Mouse (Mus musculus): Measurements from ENCODE around the gene Fbxl7. TPM values are rescaled to one million over a fixed set of nuclear protein-coding genes. Genes with fewer than 3 reads are reported as not detected.
"Not testable (repeated sequence)": the region's sequence is repeated elsewhere in the genome, so short reads cannot be mapped to it uniquely, and the experiment has no call there.

Fbxl7 gene
- total RNA-seq, 2 experiments from 2014 or later, result 1.5 to 2.1 TPM

DNA sequence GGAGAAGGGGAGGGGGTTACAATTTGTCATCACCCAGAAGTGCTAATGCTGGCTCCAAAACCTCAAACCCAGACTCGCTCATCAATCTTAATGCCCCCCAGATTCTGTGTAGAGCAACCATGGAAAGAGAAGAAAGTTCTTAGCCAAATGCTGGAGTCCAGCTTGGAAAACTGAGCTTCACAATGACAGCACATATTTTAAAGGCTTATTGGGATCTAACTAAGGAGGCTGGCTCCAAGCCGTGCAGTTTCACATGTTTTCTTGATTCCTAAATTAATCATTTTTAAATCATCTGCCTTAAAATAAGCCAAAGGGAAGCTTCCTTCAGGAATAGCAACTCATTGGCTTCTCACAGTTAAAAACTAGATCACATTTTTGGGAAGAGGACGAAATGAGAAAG is 82.5 kb downstream of the Fbxl7 start:
- DNase-seq (ENCODE audit: low spot score in 2 of 2), result no peak

DNA sequence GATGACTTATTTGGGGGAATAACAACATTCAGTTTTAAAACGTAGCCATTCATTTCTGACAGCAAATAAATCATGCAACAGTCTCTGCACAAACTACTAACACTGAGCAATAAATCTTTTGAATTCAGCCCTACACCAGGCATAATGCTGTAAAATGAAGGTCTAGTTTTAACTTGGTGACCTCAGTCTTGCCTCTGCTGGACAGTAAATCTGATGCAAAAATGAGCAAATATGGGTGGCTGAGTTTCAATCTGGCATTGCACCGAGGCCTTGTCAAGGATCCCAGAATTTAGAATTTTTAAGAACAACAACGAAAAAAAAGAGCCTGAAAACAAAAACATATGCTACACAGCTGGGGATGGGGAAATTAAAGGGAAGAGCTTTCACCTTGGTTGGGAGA is 85.8 kb downstream of the Fbxl7 start:
- no peak for DNase-seq (ENCODE audit: low spot score in 2 of 2)

DNA sequence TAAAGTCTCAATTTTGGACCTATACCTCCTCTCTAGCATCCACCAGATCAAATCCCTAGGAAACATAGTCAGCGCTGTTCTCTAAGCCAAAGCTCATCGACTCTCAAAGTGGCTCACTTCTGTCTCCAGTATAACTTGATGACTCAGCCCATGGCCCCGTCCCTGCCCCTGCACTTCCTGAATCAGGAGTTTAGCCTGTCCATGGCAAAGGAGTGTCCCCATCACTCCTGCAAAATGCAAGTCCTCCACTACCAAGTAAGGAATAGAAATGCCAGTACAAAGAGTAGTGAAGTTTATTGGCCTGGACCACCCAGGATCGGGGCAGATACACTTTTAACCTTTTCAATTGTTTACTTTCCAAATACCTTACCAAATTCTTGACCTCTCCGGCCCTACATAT is 91.3 kb downstream of the Fbxl7 start:
- DNase-seq (ENCODE audit: low spot score in 2 of 2), result no peak

DNA sequence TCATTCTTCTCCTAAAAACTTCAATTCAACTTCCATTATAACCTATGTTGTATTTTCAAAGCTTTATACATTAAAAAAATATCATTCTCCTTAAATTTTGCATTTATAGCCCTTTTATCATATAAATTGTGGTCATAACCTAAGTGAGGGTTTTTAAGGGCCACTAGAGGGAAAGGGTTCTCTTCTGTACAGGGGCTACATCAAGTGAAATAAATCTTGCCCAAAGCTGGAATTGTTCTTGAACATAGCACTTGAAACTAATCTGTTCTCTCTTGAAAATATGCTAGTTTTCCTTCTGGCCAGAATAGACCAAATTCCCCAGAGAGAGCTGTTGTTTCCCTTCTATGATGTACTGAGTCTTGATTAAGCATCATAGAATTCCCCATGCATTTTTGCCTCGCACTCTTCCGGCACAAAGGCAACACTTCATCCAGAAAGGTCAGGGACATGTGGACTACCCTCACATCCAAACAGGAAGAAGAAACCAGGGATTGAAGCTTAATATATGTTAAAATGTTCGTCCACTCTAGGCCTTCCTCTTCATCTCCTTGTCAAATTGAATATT is 95.8 kb downstream of the Fbxl7 start:
- DNase-seq (ENCODE audit: low spot score in 2 of 2), result no peak

DNA sequence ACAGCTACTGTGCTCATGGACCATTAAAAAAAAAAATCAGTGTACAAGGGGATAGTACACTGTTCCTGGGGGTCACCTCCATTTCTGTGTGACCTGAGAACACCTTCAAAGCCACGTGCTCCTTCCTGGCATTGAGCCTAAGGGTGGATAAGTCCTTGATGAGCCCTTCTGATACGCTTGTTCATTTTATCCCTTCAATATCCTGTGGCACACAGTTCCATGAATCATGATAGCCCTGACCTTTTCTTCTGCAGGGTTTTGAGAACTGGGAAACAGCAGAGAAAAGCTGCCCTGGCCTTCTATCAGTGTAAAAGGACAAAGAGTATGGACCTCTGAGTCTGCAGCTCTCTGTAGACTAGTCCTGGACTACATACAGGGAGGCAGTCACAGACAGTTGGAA is 99.4 kb downstream of the Fbxl7 start:
- DNase-seq (ENCODE audit: low spot score in 2 of 2), result no peak

DNA sequence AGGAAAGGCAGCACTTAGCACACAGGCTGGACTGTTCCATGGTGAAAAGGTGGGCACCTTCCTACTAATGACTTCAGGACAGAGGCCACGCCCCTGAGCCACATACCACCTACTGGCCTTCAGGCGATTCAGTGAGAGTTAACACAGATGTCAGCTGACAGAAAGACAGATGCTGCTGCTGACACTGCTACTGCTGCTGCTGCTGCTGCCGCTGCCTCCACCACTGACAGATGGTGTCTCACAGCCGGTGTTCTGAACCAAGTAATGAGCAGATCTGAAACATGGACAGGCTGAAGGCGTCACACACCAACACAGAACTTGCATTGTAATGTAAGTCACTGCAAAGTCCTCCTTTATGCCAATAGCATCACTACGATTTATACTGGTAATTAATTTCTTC is 99.9 kb downstream of the Fbxl7 start:
- peak; percentile 41 to 72 for DNase-seq (ENCODE audit: low spot score in 2 of 2)

DNA sequence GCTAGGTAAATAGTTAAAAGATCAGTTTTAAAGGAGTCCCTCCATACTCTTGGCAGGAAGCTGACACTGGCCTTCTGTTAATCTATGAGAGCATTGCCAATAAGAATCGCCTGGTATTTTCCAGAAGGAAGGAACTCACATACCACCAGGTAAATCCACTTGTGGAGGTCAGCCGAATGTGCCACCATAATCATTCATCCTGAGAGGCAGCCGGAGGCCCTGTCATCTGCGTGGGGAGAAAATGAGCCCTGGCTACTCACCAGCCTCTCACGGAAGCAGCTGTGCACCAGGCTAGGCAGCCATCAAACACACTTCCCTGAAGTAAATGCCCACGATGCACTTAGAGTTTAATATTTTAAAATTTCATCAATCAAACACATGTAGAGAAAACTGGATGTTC is 108.2 kb downstream of the Fbxl7 start:
- no peak for DNase-seq (ENCODE audit: low spot score in 2 of 2)

DNA sequence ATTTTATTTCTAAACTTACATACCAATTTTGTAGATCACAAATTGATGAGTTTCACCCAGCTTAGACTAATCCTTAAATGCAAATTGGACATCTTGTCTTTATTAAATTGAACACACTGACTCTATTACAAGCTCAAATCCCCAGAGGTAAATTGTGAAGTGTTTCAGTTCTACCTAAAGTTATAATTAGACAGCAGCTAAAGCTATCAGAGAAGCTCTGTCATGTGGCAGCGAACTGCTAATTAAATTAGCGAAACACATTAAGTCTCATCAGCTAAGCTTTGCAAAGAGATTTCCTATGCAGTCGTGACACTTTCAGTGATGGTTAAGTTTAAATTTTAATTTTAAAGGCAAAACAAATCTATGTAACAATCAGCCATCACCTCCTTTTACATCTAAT is 114.8 kb downstream of the Fbxl7 start:
- no peak for DNase-seq (ENCODE audit: low spot score in 2 of 2)

DNA sequence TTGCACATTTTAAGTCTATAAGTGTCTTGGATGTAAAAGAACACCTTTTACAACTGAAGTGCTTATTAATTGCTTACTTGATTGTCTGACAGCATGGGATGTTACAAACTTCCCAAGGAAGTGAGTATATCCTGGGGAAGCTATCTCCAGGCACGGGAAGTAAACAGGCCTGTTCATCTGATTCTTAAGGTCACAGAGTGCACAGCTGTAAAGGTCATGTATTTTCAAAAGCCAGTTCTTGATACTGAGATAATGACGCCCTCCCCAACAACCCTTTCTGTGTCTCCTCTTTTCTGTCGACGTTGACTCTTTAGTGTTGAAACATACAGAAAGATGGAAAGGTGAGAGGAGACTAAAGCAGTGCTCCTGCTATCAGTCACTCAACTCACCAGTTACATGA is 116.3 kb downstream of the Fbxl7 start:
- DNase-seq (ENCODE audit: low spot score in 2 of 2), result no peak

DNA sequence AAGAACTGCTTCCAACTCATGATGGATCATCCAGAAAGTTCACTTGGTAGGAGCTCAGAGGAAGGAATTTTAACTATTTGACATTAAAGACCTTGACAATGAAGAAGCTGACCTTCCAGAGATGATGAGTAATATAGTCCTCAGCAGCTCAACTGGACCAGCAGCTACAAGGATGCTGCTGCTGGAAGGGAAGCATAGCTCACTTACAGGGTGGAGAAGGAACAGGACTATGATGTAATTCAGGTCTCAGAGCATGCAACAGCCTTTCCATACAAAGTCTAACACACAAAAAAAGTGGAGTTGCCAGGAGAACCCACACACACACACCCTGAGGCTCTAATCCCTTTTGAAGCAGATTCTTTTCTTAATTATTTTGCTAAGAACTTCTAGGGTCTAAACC is 119.7 kb downstream of the Fbxl7 start:
- no peak for DNase-seq (ENCODE audit: low spot score in 2 of 2)

DNA sequence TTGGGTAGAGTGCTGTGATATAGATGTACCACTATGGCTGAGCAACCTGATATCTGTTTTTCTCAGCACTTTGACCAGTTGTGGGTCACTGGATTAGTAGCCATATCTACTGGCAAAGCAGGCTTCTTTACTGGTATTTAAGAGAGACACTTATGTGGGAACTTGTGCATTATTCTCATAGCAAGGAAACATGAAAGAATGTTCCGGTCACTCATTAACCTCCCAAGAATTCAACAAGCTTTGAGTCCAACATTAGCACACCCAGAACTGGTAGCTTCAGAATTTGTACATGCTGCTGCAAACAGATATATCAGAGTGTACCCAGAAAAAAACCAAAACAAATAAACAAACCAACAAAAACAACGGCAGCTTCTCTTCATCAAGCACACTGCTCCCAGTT is 120.5 kb downstream of the Fbxl7 start:
- no peak for DNase-seq (ENCODE audit: low spot score in 2 of 2)

DNA sequence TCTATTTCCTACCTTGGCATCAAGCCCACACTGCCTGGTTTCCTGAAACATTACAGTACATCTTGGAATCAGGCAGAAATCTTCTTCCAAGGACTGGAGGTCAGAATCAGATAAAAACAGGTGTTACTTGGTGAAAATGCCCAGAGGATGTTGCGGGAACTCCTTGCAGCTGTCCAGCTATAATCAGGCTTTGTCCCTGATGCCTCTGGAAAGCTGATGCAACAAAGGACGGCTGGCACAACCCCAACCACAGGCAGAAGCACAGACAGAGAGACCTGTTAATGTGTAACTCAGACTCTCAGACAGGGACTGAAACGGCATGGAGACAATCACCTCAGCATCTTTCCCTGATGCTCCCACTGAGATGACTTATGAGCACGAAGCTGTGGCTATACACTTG is 133.7 kb downstream of the Fbxl7 start:
- DNase-seq (ENCODE audit: low spot score in 2 of 2), result no peak

DNA sequence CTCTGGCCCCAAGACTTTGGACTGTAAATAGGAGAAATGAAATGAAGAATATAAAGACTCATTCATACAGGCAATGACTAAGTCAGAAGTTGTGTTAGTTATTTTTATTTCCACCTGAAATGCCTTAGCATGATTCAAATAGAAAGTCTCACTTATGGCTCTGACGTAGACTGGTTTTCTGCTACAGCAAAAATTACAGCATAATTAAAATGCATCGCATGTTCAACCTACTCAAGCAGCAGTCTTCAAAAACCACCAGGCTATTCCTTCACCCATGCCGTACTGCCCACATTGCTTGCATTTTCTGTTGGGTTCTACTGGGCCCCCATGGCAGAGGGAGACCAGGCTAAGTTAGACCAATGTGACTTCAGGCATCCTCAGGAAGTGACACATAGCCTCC is 146.9 kb downstream of the Fbxl7 start:
- no peak for DNase-seq (ENCODE audit: low spot score in 2 of 2)

DNA sequence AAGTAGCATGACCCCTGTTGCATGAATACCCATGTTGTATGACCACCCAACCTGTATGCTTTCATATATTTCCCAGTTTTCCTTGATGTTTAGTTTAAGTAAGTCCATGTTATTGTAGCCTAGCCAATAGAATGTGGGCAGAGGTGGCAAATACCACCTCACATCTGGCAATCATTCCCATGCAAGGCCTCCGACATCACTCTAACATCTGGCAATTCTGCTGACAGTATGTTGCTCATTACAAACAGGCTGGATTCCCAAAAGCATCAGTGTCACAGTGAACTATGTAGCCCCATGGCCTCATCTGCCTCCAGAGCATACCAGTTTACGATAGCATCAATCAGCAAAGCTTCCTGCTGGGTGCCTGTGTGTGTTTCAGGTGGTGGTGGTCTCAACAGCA is 163.0 kb downstream of the Fbxl7 start:
- DNase-seq (ENCODE audit: low spot score in 2 of 2), result no peak

DNA sequence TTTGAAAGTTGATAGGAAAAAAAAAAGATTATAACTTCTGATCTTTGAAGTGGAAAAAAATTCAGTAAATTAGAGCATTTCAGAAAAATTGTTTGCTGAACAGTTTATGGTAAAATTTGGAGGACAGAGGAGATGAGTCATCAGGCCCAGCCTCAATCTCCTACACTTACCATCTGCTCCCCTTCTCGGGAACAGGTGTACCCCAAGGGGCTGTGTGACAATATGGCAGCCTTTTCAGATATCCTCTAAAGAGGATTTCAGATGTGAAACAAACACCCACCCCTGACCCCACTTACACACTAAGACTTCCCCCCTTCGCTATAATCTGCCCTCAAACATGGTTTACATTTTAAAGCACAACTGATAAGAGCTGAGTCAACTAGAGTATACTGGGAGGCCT is 164.6 kb downstream of the Fbxl7 start:
- DNase-seq (ENCODE audit: low spot score in 2 of 2), result peak; percentile 52 to 54

DNA sequence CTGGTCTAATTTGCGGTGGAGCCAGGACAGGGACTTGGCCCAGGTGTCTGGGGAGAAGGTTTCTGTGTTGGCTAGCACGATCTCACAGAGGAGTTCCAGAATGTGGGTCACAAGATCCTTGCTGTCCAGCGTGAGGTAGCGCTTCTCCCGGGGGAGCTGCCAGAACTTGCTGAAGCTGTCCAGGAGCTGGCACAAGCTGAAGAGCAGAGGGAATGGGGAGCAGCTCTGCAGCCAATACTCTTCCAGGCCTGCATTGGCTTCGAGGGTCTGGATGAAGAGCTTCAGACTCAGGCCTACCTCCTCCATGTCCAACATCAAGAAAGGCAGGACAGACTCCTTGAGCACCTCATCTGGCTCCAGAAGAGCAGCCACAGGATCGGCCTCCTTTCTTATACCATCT is 166.0 kb downstream of the Fbxl7 start:
- DNase-seq (ENCODE audit: low spot score in 2 of 2), result not testable (repeated sequence)

DNA sequence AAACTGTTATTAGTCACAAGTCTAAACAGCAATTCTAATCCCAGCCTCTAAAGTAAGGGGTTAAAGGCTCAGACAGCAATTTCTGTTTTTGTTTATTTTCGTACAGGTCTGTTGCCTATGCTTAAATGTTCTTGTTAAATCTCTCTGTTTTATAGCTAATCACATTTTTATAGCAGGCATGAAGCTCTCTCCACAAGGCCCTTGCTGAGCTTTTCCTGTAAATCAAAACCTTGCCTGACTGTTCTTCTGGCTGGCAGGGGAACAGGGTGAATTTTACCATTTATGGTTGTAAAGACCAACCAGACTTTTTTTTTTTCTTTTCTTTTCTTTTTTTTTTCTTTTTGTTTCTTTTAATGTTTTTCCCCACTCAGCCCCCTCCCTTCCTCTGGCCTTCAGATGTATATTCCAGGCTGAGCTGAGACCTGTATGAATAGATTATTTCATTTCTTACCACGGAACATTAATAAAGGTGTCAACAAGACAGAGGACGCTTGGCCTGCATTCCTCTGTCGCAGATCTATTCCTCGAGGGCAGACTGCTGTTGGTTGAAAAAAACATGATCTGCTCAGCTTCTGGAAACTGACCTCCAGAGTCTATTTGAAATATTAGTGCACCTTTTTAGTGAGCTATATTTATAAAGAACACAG is 176.9 kb downstream of the Fbxl7 start:
- DNase-seq (ENCODE audit: low spot score in 2 of 2), result no peak

DNA sequence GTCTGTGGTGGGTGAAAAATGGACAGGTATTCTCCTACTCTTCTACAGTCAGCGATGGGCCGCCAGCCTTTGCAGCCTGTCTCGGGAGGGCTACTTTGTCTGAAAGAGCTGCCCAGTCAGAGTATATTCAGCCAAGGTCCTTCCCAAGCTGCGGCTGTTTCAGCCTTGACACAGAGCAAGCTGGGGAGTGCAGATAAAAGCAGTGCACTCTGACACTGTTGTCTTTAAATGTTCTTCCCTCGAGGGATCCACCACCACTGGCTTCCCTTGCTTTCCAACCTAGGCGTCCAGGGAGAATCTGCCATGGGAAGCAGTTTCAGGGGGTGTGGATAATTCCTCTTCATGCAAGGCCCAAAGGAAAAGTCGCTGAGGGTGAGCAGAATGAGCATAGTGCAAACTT is 177.4 kb downstream of the Fbxl7 start:
- no peak for DNase-seq (ENCODE audit: low spot score in 2 of 2)

DNA sequence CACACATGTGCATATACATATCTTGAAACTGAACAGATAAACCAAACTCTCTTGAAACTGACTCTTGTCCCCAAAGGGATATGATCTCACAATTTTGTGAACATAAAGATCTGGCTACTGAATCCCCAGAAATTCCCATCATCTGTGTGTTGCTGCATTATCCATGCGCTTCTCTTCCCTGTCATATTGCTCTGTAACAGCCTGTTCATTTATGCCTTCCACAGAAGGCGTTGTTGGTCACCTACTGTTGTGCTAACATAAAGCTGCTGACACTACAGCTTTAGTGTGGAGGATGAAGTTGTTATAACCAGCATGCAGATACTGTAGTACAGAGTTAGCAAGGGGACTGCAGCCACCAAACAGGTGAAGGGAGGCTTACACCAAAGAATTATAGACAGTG is 179.2 kb downstream of the Fbxl7 start:
- no peak for DNase-seq (ENCODE audit: low spot score in 2 of 2)

DNA sequence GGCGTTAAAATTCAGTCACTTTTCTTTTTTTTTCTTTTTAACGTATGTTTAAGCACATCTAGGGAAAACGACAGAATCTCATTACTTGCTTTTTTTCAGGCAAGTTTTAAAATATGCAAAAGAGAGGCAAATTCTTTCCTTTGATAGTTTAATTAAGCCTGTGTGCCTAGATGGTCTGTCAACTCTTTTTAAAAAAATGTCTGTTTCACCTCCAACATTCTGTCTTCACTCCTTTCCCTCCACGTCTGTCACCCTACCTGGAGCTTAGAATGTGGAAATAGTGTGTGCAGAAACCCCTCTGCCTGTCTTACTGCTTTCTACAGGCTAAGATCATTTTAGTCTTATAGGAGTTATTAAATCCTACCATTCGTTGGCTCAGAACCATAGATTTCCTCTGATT is 179.7 kb downstream of the Fbxl7 start:
- no peak for DNase-seq (ENCODE audit: low spot score in 2 of 2)

DNA sequence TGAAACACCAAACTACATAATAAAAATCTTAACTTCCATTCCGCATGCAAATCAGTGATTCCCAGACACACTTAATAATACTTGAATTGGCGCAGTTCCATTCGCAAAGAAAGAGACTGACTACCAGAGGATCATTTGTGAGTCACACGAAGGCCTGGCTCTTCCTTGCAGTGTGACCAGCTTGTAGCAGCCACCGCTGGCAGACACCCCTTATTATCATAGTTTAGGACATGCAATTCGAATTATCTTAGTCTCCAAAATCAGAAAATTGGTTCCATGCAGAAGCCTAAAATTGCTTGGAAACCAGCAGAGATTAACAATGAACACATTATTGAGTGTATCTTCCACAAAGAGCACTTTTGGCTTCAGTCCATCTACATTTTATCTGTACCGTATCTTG is 183.1 kb downstream of the Fbxl7 start:
- no peak for DNase-seq (ENCODE audit: low spot score in 2 of 2)

DNA sequence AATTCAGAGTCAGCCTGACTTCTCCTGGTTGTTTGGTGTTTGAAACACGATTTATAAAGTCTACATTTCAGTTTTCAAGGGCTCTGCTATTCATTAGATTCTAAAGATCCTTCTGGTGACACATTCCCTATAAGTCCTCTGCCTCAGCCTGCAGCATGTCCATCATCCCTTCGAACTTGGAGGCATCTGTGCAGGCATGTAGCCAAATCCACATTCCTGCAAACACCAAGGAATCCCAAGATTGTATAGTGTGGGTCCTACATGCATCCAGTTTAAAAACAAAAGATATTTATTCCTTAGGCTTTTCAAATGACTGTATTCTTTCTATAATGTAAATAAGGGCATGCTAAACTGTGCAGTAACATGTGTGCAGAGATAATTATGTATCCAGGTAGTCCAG is 190.4 kb downstream of the Fbxl7 start:
- no peak for DNase-seq (ENCODE audit: low spot score in 2 of 2)

DNA sequence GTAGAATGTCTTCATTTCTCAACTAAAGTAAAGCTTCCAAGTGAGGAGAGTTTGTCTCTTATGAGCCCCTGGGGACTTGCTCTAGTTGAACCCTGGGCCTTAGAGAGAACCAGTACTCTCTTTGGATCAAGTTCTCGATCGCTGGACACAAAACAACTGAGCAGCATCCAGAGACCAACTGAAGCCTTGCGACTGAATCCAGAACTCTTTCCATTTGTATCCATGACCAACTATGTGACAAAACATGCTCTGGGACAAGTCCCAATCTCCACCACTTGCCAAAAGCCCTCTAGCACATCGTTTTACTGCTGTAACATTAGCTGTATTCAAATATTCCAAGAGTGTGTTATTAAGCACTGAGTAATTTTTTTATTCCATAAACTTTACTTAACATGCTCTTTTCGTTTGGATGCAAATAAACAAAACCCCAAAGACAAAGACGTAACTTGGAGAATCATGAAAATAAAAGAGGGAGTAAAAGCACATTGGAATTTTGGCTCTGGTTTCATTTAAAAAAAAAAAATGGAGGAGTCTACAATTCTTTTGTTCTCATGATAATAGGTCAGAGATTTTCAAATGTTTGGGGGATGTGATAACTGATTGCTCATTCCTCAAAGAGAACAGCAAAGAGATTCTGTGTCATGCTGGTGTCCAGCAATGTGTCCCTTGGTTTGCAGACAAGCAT is 192.1 kb downstream of the Fbxl7 start:
- DNase-seq (ENCODE audit: low spot score in 2 of 2), result no peak

Measured in left cerebral cortex, adult 18-20 months (tissue).